Mouse (Mus musculus) bone marrow, adult 2 months (tissue): Measurements from ENCODE around the gene Dazap1. TPM values are rescaled to one million over a fixed set of nuclear protein-coding genes. Genes with fewer than 3 reads are reported as not detected.

Experiments
- H3K27ac ChIP-seq: fragments of 200-500 bp; 2 replicates; pipeline ENCODE4 v1.5.1; 2012; ENCODE audit warnings: low read depth, mild to moderate bottlenecking, control low read depth, inconsistent platforms, low read length; ENCODE audit not compliant: control insufficient read depth, poor library complexity, insufficient read depth
- H3K4me1 ChIP-seq: fragments of 200-500 bp; 2 replicates; pipeline ENCODE4 v1.6.1; 2011; ENCODE audit warnings: low read length; ENCODE audit not compliant: control insufficient read depth, insufficient read depth
- H3K4me3 ChIP-seq: fragments of 200-500 bp; replicated peaks from 2 replicates; pipeline ENCODE3; 2011; ENCODE audit warnings: mild to moderate bottlenecking, low read depth, low read length, control low read depth; ENCODE audit not compliant: control insufficient read depth
- CTCF ChIP-seq: fragments of 200-500 bp; IDR thresholded peaks from 2 replicates; pipeline ENCODE4 v1.5.1; 2011; ENCODE audit warnings: low read length, control low read depth; ENCODE audit not compliant: control insufficient read depth, insufficient read depth
- POLR2A ChIP-seq: fragments of 200-500 bp; IDR thresholded peaks from 2 replicates; pipeline ENCODE4 v1.6.1; 2011; ENCODE audit warnings: low read depth, mild to moderate bottlenecking, control low read depth, low read length, borderline replicate concordance; ENCODE audit not compliant: control insufficient read depth
- WGBS: fragments of 180-500 bp; shearing (Covaris S2); methylation state at CpG from one replicate; pipeline ENCODE4 v1.1.7; 2018; 5-methylcytosine and 5-hydroxymethylcytosine counted together
- polyA plus RNA-seq: library from polyadenylated mRNA; stranded (reverse); fragments of >200 nt; gene quantifications from 2 replicates; pipeline ENCODE4 v1.2.4, GENCODE M21; 2011; ENCODE audit warnings: low replicate concordance; ENCODE audit not compliant: missing spikeins, insufficient read depth, insufficient read length

Dazap1 gene
- polyA plus RNA-seq, 1 experiment, result 150 TPM

DNA sequence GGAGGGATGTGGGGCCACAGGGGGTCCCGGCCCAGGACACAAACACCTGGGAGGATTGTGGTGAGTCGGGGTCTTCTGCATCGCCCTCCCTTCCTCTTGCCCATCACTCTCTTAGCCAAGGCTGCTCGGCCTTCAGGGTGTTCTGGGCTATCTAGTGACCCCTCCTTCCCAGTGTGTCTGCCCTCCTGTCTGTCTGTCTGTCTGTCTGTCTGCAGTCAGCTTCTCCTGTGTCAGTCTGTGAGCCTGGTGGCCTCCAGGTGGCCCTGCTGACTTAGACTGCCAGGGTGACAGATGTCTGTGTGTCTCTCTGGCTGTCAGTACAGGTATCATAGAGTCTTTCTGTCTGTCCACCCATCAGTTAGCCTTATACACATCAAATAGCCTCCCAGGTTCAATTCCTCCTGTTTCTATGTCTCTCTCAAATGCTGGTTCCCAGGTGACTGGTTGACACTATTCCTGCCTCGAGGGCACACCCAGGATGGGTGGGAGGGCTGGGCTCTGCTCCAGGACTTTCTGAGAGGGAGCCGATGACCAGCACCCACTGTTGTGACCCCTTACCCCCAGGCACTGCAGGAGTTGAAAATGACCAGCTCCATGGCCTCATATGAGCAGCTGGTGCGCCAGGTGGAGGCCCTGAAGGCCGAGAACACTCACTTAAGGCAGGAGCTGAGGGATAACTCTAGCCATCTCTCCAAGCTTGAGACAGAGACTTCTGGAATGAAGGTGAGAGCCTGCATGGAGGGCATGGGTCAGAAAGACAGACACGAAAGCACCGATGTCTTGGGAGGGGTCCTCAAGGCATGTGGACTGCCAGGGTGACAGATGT lies 40.2 kb downstream of the Dazap1 start:
- TF ChIP-seq CTCF (no peak), POLR2A (no peak)
- no peaks in the 10 kb centered on the region for H3K4me1 ChIP-seq
- WGBS, result 79% methylated on average over 10 of the region's 10 CpGs
- no peak overlapping the region for H3K27ac ChIP-seq
- no peak overlapping the region for H3K4me3 ChIP-seq

DNA sequence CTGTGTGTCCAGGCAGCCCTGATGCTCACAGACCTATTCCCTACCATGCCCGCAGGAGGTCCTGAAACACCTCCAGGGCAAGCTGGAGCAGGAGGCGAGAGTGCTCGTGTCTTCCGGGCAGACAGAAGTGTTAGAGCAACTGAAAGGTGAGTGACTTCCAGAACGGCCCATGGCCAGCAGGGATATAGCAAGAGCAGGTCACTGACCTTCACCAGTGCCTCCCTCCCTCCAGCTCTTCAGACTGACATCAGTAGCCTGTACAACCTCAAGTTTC lies 40.7 kb downstream of the Dazap1 start:
- TF ChIP-seq CTCF (no peak), POLR2A (no peak)
- Histone ChIP-seq H3K4me3 (no peak overlapping the region), H3K27ac (no peak overlapping the region), H3K4me1 (no peaks in the 10 kb centered on the region)
- 79% methylated on average over 5 of the region's 5 CpGs for WGBS

DNA sequence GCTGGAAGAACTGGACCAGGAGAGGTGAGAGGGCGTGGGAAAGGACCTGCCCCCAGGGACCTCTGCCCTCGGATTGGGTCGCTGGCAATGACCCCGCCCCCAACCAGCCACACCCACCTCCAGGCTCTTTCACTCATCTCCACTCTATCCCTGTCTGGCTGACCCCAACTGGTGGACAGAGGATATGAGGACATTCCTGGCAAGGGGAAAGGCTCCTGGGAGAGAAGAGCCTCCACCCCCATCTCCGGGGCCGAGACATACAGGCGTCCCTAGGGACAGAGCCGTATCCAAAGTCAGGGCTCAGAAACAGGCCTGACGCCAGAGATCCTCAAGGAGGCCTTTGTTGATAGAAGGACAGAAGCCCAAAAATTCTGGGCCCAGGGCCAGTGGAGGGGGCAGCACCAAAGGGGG lies 41.2 kb downstream of the Dazap1 start:
- no peak overlapping the region for H3K4me3 ChIP-seq
- no peak for TF ChIP-seq POLR2A
- TF ChIP-seq CTCF, result no peak
- no peaks in the 10 kb centered on the region for H3K4me1 ChIP-seq
- no peak overlapping the region for H3K27ac ChIP-seq
- 62% methylated on average over 9 of the region's 9 CpGs for WGBS

DNA sequence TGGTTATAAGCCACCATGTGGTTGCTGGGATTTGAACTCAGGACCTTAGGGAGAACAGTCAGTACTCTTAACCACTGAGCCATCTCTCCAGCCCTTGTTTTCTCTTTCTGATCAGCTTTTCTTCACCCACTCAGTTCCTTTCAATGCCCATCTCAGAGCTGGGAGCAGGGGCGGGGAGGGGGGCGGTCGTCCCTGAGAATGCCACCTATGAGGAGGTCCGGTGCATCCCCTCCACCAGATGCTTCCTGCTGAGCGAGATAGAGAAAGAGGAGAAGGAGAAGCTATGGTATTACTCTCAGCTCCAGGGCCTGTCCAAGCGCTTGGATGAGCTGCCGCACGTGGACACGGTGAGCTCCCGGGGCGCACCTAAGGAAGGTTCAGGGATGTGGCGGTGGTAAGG lies 43.2 kb downstream of the Dazap1 start:
- under 1% methylated on average over 12 of the region's 12 CpGs for WGBS
- TF ChIP-seq CTCF, result no peak
- TF ChIP-seq POLR2A, result no peak
- no peaks in the 10 kb centered on the region for H3K4me1 ChIP-seq

DNA sequence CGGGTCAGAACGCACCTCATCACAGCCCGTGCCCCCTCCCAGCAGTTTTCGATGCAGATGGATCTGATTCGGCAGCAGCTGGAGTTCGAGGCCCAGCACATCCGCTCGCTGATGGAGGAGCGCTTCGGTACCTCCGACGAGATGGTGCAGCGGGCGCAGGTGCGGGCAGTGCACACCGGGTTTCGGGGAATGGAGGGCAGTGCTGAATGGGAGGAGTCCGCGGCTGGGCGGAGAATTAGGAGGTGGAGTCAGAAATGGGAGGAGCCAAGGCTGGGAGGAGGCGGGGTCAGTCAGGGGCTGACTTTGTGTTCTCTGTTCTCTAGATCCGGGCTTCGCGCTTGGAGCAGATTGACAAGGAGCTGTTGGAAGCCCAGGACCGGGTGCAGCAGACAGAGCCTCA lies 43.6 kb downstream of the Dazap1 start:
- TF ChIP-seq POLR2A (no peak), CTCF (no peak)
- under 1% methylated on average over 25 of the region's 25 CpGs for WGBS
- no peak overlapping the region for H3K4me3 ChIP-seq
- no peaks in the 10 kb centered on the region for H3K4me1 ChIP-seq
- no peak overlapping the region; the same call in 1 of the 2 replicates for H3K27ac ChIP-seq

More for the DNA sequence above, 43.2 kb downstream of the Dazap1 start:
- Histone ChIP-seq H3K27ac (no peak overlapping the region), H3K4me3 (no peak overlapping the region)

DNA sequence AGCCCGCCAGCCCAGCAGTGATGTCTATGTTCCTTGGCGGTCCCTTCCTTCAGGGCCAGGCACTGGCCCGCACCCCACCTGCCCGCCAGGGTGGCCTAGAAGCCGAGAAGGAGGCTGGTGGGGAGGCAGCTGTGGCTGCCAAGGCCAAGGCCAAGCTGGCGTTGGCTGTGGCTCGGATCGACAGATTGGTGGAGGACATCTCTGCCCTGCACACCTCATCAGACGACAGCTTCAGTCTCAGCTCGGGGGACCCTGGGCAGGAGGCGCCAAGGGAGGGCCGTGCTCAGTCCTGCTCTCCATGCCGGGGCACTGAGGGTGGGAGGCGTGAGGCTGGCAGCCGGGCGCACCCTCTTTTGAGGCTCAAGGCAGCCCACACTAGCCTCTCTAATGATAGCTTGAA lies 50.3 kb downstream of the Dazap1 start:
- WGBS, result 83% methylated on average over 16 of the region's 16 CpGs
- Histone ChIP-seq H3K27ac (no peak overlapping the region), H3K4me3 (no peak overlapping the region), H3K4me1 (no peaks in the 10 kb centered on the region)
- no peak for TF ChIP-seq CTCF
- TF ChIP-seq POLR2A, result no peak

DNA sequence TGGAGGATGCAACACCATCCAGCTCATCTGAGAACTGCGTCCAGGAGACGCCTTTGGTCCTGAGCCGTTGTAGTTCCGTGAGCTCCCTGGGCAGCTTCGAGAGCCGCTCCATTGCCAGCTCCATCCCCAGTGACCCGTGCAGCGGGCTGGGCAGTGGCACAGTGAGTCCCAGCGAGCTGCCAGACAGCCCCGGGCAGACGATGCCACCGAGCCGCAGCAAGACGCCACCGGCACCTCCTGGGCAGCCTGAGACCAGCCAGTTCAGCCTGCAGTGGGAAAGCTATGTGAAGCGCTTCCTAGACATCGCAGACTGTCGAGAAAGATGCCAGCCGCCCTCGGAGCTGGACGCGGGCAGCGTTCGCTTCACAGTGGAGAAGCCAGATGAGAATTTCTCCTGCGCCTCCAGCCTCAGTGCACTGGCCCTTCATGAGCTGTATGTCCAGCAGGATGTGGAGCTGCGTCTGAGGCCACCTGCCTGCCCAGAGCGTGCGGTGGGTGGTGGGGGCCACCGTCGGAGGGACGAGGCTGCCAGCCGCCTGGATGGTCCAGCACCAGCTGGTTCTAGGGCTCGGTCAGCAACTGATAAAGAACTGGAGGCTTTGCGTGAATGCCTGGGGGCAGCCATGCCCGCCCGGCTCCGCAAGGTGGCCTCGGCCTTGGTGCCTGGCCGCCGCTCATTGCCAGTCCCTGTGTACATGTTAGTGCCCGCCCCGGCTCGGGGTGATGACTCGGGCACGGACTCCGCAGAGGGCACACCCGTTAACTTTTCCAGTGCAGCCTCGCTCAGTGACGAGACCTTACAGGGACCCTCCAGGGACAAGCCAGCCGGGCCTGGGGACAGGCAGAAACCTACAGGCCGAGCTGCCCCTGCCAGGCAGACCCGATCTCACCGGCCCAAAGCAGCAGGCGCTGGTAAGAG lies 51.6 kb downstream of the Dazap1 start:
- TF ChIP-seq POLR2A, result no peak
- TF ChIP-seq CTCF, result no peak
- peaks cover 2% of the 10 kb centered on the region for H3K4me1 ChIP-seq
- H3K27ac ChIP-seq, result peak overlapping the region; percentile 34; the same call in 1 of the 2 replicates
- WGBS, result 79% methylated on average over 54 of the region's 54 CpGs
- no peak overlapping the region for H3K4me3 ChIP-seq

DNA sequence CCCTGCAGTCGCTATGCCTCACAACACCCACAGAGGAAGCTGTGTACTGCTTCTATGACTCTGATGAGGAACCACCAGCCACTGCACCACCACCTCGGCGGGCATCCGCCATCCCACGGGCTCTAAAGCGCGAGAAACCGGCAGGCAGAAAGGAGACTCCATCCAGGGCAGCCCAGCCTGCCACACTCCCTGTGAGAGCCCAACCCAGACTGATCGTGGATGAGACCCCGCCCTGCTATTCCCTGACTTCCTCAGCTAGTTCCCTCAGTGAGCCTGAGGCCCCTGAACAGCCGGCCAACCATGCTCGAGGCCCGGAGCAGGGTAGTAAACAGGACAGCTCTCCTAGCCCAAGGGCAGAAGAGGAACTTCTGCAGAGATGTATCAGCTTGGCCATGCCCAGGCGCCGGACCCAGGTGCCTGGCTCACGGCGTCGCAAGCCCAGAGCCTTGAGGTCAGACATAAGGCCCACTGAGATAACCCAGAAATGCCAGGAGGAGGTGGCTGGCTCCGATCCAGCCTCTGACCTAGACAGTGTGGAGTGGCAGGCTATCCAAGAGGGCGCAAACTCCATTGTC lies 52.4 kb downstream of the Dazap1 start:
- Histone ChIP-seq H3K4me1 (peaks cover 2% of the 10 kb centered on the region), H3K4me3 (no peak overlapping the region), H3K27ac (peak overlapping the region; percentile 34; the same call in 1 of the 2 replicates)
- TF ChIP-seq POLR2A (no peak), CTCF (no peak)
- 6% methylated on average over 20 of the region's 20 CpGs for WGBS
